Mouse (Mus musculus): Measurements from ENCODE around the gene Ccdc190.

DNA sequence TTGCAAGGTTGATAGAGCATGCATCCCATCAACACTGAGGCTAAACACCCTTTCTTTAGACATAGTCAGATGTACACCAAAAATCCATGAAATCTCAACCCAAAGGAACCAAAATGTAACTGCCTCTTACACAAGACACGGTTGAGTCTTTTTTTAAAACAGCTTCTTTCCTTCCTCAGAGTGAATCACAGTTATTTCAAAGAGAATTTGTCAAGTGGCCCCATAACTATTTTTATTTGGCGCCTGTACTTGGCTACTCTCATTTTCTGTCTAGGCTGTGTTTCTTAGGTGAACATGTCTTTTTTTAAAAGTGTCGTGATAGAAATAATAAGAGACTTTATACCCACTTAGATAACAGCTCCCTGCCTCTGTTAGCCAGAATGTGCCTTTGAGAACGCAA is 49.4 kb upstream of the Ccdc190 start:
- no peak for TF ChIP-seq TAL1 (IDR thresholded peaks at IDR 0.05; ENCODE audit: low read length)
- TF ChIP-seq GATA1 (IDR thresholded peaks at IDR 0.05; ENCODE audit: low read length), result no peak

All from erythroblast, embryonic 14.5 days (primary cell).